ENCODE assay signal across 9 mouse cellular contexts in genomic region chr3:104671543-104671942, GRCm38 (mm10). TPM values are rescaled to one million over a fixed set of nuclear protein-coding genes. Genes with fewer than 3 reads are reported as not detected.
A peak's percentile ranks its signal among the peaks of the same experiment; 100 is the strongest.
DNase-seq lines count a peak whose midpoint lies in the region; ATAC-seq lines count a peak whose summit lies in the region.
"Had no signal": no experiment of that assay in that cellular context is flagged by ENCODE, and none has a peak within 500 bp of the region (broad histone marks: within the 10 kb centered on the region; RNA-seq: fewer than 3 reads in every experiment).

No protein-coding gene starts in this region.

- peak overlapping the region; percentile 71 for H3K4me2 ChIP-seq in liver, embryonic 15.5 days
- H3K4me2 ChIP-seq: limb, embryonic 13.5 days had no signal

- H3K9me3 ChIP-seq in liver, embryonic 15.5 days (replicated peaks): no peaks in the 10 kb centered on the region
- H3K9me3 ChIP-seq: limb, embryonic 13.5 days had no signal

- peak overlapping the region; percentile 96 for H3K27ac ChIP-seq in liver, embryonic 15.5 days (replicated peaks)
- H3K27ac ChIP-seq: limb, embryonic 13.5 days had no signal

- WGBS in liver, embryonic 15.5 days (ENCODE audit: insufficient replicate concordance): 23% methylated on average over 6 of the region's 6 CpGs

- intact Hi-C loops in left cerebral cortex, postnatal 25 days (cut with DNase I): no loop called here

- H3K4me1 ChIP-seq in liver, embryonic 15.5 days (replicated peaks): peaks cover 90% of the 10 kb centered on the region

- H3K36me3 ChIP-seq in liver, embryonic 15.5 days (replicated peaks): no peaks in the 10 kb centered on the region
- H3K36me3 ChIP-seq: limb, embryonic 13.5 days had no signal

- H3K4me3 ChIP-seq in liver, embryonic 15.5 days (replicated peaks): peak overlapping the region; percentile 27
- H3K4me3 ChIP-seq: limb, embryonic 13.5 days had no signal

- ATAC-seq in liver, embryonic 15.5 days (ENCODE audit: insufficient read depth): peak; percentile 81
- no peak for ATAC-seq in monocyte, adult 5-6 weeks (replicated peaks; ENCODE audit: insufficient number of reproducible peaks, low FRiP score, low TSS enrichment, poor library complexity, severe bottlenecking)

- no peaks in the 10 kb centered on the region for H3K27me3 ChIP-seq in liver, embryonic 15.5 days
- H3K27me3 ChIP-seq: limb, embryonic 13.5 days had no signal

- DNase-seq in cerebellum, adult 9-11 months: peak; percentile 28
- no peak for DNase-seq in cerebellum, adult 18-20 months
- peak; percentile 15 to 67 for DNase-seq in left cerebral cortex, postnatal 25 days (ENCODE audit: low spot score in 2 of 2)
- no peak for DNase-seq in left cerebral cortex, adult 11 months (ENCODE audit: low spot score)
- DNase-seq in thymus, adult 18-20 months: peak; percentile 27 to 41
- DNase-seq in gastrocnemius, adult 18-20 months (ENCODE audit: low spot score): no peak

- peak overlapping the region; percentile 63 for H3K9ac ChIP-seq in liver, embryonic 15.5 days
- H3K9ac ChIP-seq: limb, embryonic 13.5 days had no signal

RNA-seq across cellular contexts. Expression of gene Slc16a1, which starts 33.1 kb away (rescaled TPM):
- 10 to 100 TPM; 23.0 to 23.2 TPM for total RNA-seq in left cerebral cortex, postnatal 25 days (2021)
- polyA plus RNA-seq in liver, embryonic 15.5 days (2015; fragmentation: Nextera tagmentation; extraction: Ambion mirVana): 86.3 and 95.2 TPM in 2 replicates
- total RNA-seq in gastrocnemius, adult 18-20 months (2021): 10 to 100 TPM; 21.8 to 33.8 TPM
- 4.8 to 7.0 TPM (median 6.2 TPM) in 3 replicates for total RNA-seq in monocyte, adult 5-6 weeks (2017)

Comparison
In these comparisons a context has a peak if more than half of its experiments do, and no peak if none do; other contexts are left out.
1. DNase-seq: peak in cerebellum, adult 9-11 months (single experiment), left cerebral cortex, postnatal 25 days (2 of 2) and thymus, adult 18-20 months (2 of 2); none in cerebellum, adult 18-20 months (0 of 2), left cerebral cortex, adult 11 months (single experiment) and gastrocnemius, adult 18-20 months (single experiment).